Mouse (Mus musculus): ENCODE results near the gene Mrln.

DNA sequence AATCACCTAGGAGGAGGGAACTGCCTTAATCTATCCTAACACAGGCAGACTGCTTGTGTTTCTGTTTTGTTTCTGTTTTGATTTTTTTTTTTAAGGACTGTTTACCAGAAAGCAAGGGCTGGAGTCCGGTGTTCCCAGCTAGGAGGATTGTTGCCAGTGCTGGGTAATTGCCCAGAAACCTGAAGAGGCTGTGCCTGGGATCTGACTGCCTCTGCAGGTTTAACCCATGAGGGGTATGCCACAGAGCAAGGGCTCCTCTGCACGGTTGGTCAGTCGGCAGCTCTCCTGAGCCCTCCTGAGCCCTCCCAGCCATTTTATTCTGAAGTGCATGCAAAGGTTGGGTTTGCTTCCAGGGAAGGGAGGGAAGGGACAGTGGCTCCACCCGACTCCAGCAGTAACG, 40.8 kb upstream of the Mrln start:
- no peak for TF ChIP-seq CTCF (IDR thresholded peaks at IDR 0.05)
- no peak for TF ChIP-seq POLR2A (IDR thresholded peaks at IDR 0.05; ENCODE audit: insufficient read depth, low read depth, low read length)
